Mouse (Mus musculus) midbrain, postnatal 0 days (tissue): ENCODE results near the gene Degs1. TPM values are rescaled to one million over a fixed set of nuclear protein-coding genes. Genes with fewer than 3 reads are reported as not detected.
"Not testable (repeated sequence)": the region's sequence is repeated elsewhere in the genome, so short reads cannot be mapped to it uniquely, and the experiment has no call there.

Source experiments
- ATAC-seq: fragments of 200-750 bp; cut with Nextera tagmentation; 2 replicates; pipeline ENCODE4 v1.8.0; 2017; ENCODE audit warnings: moderate number of reproducible peaks, mild to moderate bottlenecking, moderate TSS enrichment, moderate library complexity; ENCODE audit not compliant: low FRiP score
- DNase-seq: peaks from one replicate; pipeline ENCODE4 v3.0.0-alpha.2; 2015; ENCODE audit warnings: low spot score
- H3K27ac ChIP-seq: fragments of 300-500 bp; sonication (generic); 2 replicates; pipeline ENCODE4 v1.5.1; 2014; ENCODE audit warnings: low read depth, mild to moderate bottlenecking, low read length, mixed read lengths
- H3K27me3 ChIP-seq: fragments of 300-500 bp; sonication (generic); 2 replicates; pipeline ENCODE4 v1.6.1; 2014; ENCODE audit warnings: low read length, control low read depth, mixed read lengths; ENCODE audit not compliant: insufficient read depth
- H3K36me3 ChIP-seq: fragments of 300-500 bp; sonication (generic); 2 replicates; pipeline ENCODE4 v1.6.1; 2014; ENCODE audit warnings: low read length, control low read depth, mixed read lengths; ENCODE audit not compliant: insufficient read depth
- H3K4me1 ChIP-seq: fragments of 300-500 bp; sonication (generic); 2 replicates; pipeline ENCODE4 v1.6.1; 2014; ENCODE audit warnings: mild to moderate bottlenecking, control low read depth, antibody characterized with exemption, low read length, mixed read lengths; ENCODE audit not compliant: insufficient read depth
- H3K4me2 ChIP-seq: fragments of 300-500 bp; sonication (generic); 2 replicates; pipeline ENCODE4 v1.6.1; 2014; ENCODE audit warnings: low read depth, mild to moderate bottlenecking, low read length, mixed read lengths; ENCODE audit not compliant: poor library complexity, severe bottlenecking
- H3K4me3 ChIP-seq: fragments of 300-500 bp; sonication (generic); 2 replicates; pipeline ENCODE4 v1.5.1; 2014; ENCODE audit warnings: low read depth, mild to moderate bottlenecking, low read length, moderate library complexity
- H3K9ac ChIP-seq: fragments of 300-500 bp; sonication (generic); replicated peaks from 2 replicates; pipeline ENCODE4 v1.6.1; 2014; ENCODE audit warnings: mild to moderate bottlenecking, low read length, moderate library complexity, mixed read lengths; ENCODE audit not compliant: poor library complexity, severe bottlenecking
- H3K9me3 ChIP-seq: fragments of 300-500 bp; sonication (generic); 2 replicates; pipeline ENCODE4 v1.6.1; 2016; ENCODE audit warnings: low read length, control low read depth
- CTCF ChIP-seq: IDR thresholded peaks from 2 replicates; pipeline ENCODE4 v1.5.1; 2016; ENCODE audit warnings: antibody characterized with exemption, mild to moderate bottlenecking
- WGBS: fragments of 180-500 bp; shearing (Covaris S2); extraction: QIAGEN DNeasy Blood & Tissue Kit; methylation state at CpG from one replicate; pipeline ENCODE4 v1.1.7; 2014; 5-methylcytosine and 5-hydroxymethylcytosine counted together
- polyA plus RNA-seq: library from polyadenylated mRNA; unstranded; fragments of >200 nt; fragmentation: Nextera tagmentation; extraction: Ambion mirVana; gene quantifications from 2 replicates; pipeline ENCODE4 v1.2.1, GENCODE M21; 2015
- total RNA-seq: library from RNA; depleted of rRNA; stranded (reverse); fragments of >200 nt; gene quantifications from 2 replicates; pipeline ENCODE4 v1.2.3, GENCODE M21; 2014

The Degs1 gene
- total and polyA plus RNA-seq, 2 experiments from 2014 or later: 97.7 to 107 TPM

DNA sequence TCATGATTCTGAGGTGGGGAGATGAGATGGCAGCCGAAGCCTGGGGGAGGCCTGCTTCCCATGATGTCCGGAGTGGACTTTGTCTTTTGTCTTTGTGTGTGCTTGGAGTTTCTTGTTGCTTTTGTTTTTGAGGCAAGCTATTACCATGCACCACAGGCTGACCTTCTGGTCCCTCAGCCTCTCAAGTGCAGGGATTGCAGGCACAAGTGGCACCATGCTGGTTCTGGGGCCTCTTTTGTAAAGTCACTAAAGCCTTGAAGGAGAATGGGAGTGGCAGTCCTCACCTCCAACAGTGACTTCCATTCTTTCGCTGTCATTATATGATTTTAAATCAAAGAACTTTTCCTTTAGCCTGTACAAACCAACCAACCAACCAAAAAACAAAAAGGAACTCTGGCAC is 14.6 kb upstream of the Degs1 start:
- 44% methylated on average over 3 of the region's 3 CpGs for WGBS
- TF ChIP-seq CTCF: no peak
- H3K36me3 ChIP-seq: no peaks in the 10 kb centered on the region

DNA sequence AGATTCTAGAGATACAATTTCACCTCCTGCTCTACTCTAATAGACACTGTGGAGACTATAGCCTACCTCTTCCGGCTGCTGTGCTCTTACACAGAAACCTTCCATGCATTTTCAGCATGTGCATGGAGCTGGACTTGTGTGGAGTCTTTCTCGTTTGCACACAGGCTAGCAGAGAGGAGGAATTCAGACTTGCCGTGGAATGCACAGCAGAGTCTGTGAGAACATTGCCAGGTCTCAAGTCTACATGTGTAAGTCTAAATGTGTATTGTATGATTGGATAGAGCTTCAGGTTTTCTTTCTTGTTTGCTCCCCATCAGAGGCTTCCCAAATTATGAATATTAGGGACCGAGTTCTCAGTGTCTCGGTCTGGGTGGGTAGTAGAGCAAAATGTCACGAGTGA is 14.2 kb upstream of the Degs1 start:
- 62% methylated on average over 6 of the region's 6 CpGs for WGBS
- H3K27ac ChIP-seq: no peak overlapping the region
- no peak for TF ChIP-seq CTCF

More for the DNA sequence above, 14.6 kb upstream of the Degs1 start:
- Histone ChIP-seq H3K4me2 (no peak overlapping the region), H3K4me1 (no peaks in the 10 kb centered on the region), H3K4me3 (no peak overlapping the region), H3K9ac (no peak overlapping the region), H3K27ac (no peak overlapping the region), H3K27me3 (no peaks in the 10 kb centered on the region), H3K9me3 (no peaks in the 10 kb centered on the region)
- ATAC-seq: no peak
- no peak for DNase-seq

DNA sequence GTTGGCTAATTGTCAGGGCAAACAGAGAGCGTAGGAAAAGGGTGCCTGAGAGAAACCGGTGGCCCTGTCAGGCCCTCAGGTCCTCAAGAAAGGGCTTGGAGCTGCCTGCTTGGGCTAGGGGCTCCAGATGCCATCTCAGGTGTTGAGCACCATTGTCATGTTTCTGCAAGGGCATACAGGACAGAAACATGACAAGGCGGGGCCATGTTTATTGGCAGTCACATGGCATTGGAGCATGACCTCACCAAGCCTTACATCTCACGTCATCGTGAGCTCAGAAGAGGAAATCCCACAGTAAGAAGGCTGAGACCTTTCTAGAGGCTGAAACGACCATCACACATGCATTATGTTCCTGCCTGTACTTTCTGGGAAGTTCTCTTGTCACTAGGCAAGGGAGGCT is 13.5 kb upstream of the Degs1 start:
- Histone ChIP-seq H3K4me3 (no peak overlapping the region), H3K4me2 (no peak overlapping the region), H3K27ac (no peak overlapping the region), H3K9me3 (no peaks in the 10 kb centered on the region), H3K27me3 (no peaks in the 10 kb centered on the region), H3K4me1 (no peaks in the 10 kb centered on the region), H3K9ac (no peak overlapping the region), H3K36me3 (no peaks in the 10 kb centered on the region)
- TF ChIP-seq CTCF: no peak
- whole genome bisulfite sequencing: 90% methylated on average over 6 of the region's 6 CpGs
- DNase-seq: no peak
- ATAC-seq: no peak

More for the DNA sequence above, 14.2 kb upstream of the Degs1 start:
- Histone ChIP-seq H3K4me2 (no peak overlapping the region), H3K9me3 (no peaks in the 10 kb centered on the region), H3K4me1 (no peaks in the 10 kb centered on the region), H3K27me3 (no peaks in the 10 kb centered on the region), H3K36me3 (no peaks in the 10 kb centered on the region), H3K9ac (no peak overlapping the region), H3K4me3 (no peak overlapping the region)
- ATAC-seq (no peak), DNase-seq (no peak)

DNA sequence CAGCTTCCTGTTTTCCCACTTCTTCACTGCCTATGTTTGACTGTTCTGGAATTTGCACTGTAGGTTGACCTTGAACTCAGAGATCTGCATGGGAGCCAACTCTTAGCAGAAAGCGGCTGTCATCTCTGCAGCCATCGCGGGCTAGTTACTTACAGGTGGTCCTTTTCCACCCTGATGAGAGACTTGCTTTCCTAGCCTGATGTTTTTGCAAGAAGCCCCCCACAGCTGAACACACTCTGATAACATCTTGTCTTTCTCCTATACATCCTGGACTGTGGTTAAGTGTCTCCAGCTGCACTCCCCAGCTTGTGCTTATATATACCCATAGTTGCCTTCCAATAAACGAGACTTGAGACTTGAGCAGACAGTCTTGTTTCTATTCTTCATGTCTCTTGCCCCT is 9.7 kb upstream of the Degs1 start:
- 84% methylated on average over 4 of the region's 4 CpGs for WGBS
- Histone ChIP-seq H3K9ac (no peak overlapping the region), H3K4me3 (no peak overlapping the region), H3K36me3 (no peaks in the 10 kb centered on the region), H3K9me3 (no peaks in the 10 kb centered on the region), H3K4me2 (no peak overlapping the region), H3K27ac (no peak overlapping the region), H3K4me1 (no peaks in the 10 kb centered on the region), H3K27me3 (no peaks in the 10 kb centered on the region)
- no peak for ATAC-seq
- no peak for DNase-seq
- no peak for TF ChIP-seq CTCF

DNA sequence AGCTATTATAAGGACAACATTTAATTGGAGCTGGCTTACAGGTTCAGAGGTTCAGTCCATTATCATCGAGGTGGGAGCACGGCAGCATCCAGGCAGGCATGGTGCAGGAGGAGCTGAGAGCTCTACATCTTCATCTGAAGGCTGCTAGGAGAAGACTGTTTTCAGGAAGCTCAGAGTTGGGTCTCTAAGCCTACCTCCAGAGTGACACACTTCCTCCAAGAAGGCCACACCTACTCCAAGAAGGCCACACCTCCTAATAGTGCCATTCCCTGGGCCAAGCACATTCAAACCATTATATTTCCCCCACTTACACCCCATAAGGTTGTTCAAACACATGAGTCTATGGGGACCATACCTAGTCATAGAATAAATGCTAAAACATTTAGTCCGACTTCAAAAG is 8.1 kb upstream of the Degs1 start:
- ATAC-seq, H3K4me1 ChIP-seq, H3K4me3 ChIP-seq, H3K36me3 ChIP-seq, H3K4me2 ChIP-seq, H3K9ac ChIP-seq, H3K27me3 ChIP-seq, H3K9me3 ChIP-seq, H3K27ac ChIP-seq, DNase-seq: not testable (repeated sequence)
- 92% methylated on average over 3 of the region's 3 CpGs for WGBS

DNA sequence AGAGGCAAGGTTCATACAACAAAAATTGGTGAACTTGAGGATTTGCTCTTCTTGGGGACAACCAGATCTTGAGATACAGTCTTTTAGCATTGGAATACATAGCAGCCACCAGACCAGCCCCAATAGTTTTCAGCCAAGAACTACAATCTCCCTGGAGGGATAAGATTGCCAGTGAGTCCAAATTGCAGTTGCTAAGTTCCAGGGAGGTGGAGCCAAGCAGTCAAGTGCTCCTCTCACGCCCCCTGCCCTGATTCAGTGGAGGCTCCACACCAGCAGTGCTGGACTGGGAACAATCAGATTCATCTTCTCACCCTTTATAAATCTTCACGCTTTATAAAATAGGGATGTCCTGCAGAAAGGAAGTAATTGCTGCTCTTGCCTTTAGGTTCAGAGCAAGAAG is 7.2 kb upstream of the Degs1 start:
- WGBS: 51% methylated on average over 2 of the region's 2 CpGs
- Histone ChIP-seq H3K9me3 (no peaks in the 10 kb centered on the region), H3K36me3 (no peaks in the 10 kb centered on the region), H3K27me3 (no peaks in the 10 kb centered on the region), H3K27ac (no peak overlapping the region), H3K4me2 (no peak overlapping the region), H3K9ac (no peak overlapping the region), H3K4me3 (no peak overlapping the region), H3K4me1 (no peaks in the 10 kb centered on the region)
- ATAC-seq (no peak), DNase-seq (peak; percentile 52)
- TF ChIP-seq CTCF: no peak
